Mouse (Mus musculus) heart, embryonic 14.5 days (tissue): ENCODE measurements around the gene Chrna1. TPM values are rescaled to one million over a fixed set of nuclear protein-coding genes. Genes with fewer than 3 reads are reported as not detected.

Experiments
- ATAC-seq: fragments of 200-750 bp; cut with Nextera tagmentation; 2 replicates; pipeline ENCODE4 v1.8.0; 2017; ENCODE audit warnings: low read depth, moderate TSS enrichment; ENCODE audit not compliant: insufficient number of reproducible peaks, insufficient read depth, low FRiP score
- H3K27ac ChIP-seq, 2 experiments: fragments of 200-500 bp in 1 of 2; fragments of 300-500 bp in 1 of 2; sonication (generic) in 1 of 2; replicated peaks in 1 of 2; 2 replicates each; pipeline ENCODE4 v1.5.1; 2012 to 2014; ENCODE audit warnings: low read depth in 2 of 2, low read length in 2 of 2, control low read depth in 1 of 2, mild to moderate bottlenecking in 1 of 2, mixed read lengths in 1 of 2; ENCODE audit not compliant: control insufficient read depth in 1 of 2, insufficient read depth in 1 of 2
- H3K27me3 ChIP-seq: fragments of 300-500 bp; sonication (generic); 2 replicates; pipeline ENCODE4 v1.6.1; 2014; ENCODE audit warnings: mild to moderate bottlenecking, low read length, control low read depth; ENCODE audit not compliant: control insufficient read depth, insufficient read depth
- H3K36me3 ChIP-seq: fragments of 300-500 bp; sonication (generic); 2 replicates; pipeline ENCODE4 v1.6.1; 2014; ENCODE audit warnings: mild to moderate bottlenecking, control low read depth, low read length, mixed read lengths; ENCODE audit not compliant: control insufficient read depth, insufficient read depth
- H3K4me1 ChIP-seq, 2 experiments: fragments of 200-500 bp in 1 of 2; fragments of 300-500 bp in 1 of 2; sonication (generic) in 1 of 2; 2 replicates each; pipeline ENCODE4 v1.6.1; 2012 to 2014; ENCODE audit warnings: low read length in 2 of 2, control low read depth in 1 of 2, mixed read lengths in 1 of 2; ENCODE audit not compliant: control insufficient read depth in 2 of 2, insufficient read depth in 2 of 2
- H3K4me2 ChIP-seq: fragments of 300-500 bp; sonication (generic); 2 replicates; pipeline ENCODE4 v1.6.1; 2014; ENCODE audit warnings: mild to moderate bottlenecking, low read length
- H3K4me3 ChIP-seq, 2 experiments: fragments of 200-500 bp in 1 of 2; fragments of 300-500 bp in 1 of 2; sonication (generic) in 1 of 2; 2 replicates each; pipeline ENCODE4 v1.5.1; 2012 to 2014; ENCODE audit warnings: low read length in 2 of 2, mild to moderate bottlenecking in 2 of 2, control low read depth in 1 of 2, low read depth in 1 of 2, moderate library complexity in 1 of 2; ENCODE audit not compliant: control insufficient read depth in 1 of 2, insufficient read depth in 1 of 2
- H3K9ac ChIP-seq: fragments of 300-500 bp; sonication (generic); 2 replicates; pipeline ENCODE4 v1.6.1; 2014; ENCODE audit warnings: mild to moderate bottlenecking, low read length
- H3K9me3 ChIP-seq: fragments of 300-500 bp; sonication (generic); 2 replicates; pipeline ENCODE4 v1.6.1; 2016; ENCODE audit warnings: low read length, control low read depth; ENCODE audit not compliant: control insufficient read depth
- WGBS: fragments of 180-500 bp; shearing (Covaris S2); extraction: QIAGEN DNeasy Blood & Tissue Kit; methylation state at CpG from one replicate; pipeline ENCODE4 v1.1.7; 2014; 5-methylcytosine and 5-hydroxymethylcytosine counted together
- polyA plus RNA-seq: library from polyadenylated mRNA; unstranded; fragments of >200 nt; fragmentation: Nextera tagmentation; extraction: Ambion mirVana; gene quantifications from 2 replicates; pipeline ENCODE4 v1.2.1, GENCODE M21; 2014

Chrna1 gene
- polyA plus RNA-seq, 1 experiment from 2014 or later, result 0.09 TPM

DNA sequence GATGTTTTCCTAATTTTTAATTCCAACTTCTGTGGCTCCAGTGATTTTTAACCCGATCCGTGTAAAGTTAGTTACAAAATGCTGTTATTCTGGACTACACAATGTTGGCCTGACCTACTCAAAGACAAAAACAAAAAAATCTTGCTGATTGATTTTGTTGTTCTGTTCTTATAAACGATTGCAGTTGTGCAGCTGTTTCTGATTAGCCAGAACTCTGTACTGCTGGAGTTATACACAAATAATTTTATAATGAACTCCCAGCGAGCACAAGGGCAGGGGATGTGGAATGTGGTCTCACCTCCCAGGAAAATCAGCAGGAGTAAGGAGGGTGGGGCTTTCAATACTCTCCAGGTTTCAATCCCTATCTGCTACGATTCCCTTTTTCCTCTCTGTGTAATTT lies 61.2 kb downstream of the Chrna1 start:
- no peaks in the 10 kb centered on the region for H3K9me3 ChIP-seq
- H3K9ac ChIP-seq, result no peak overlapping the region
- 78% methylated on average over 5 of the region's 5 CpGs for WGBS
- no peak overlapping the region for H3K4me3 ChIP-seq
- peaks cover 5 to 14% of the 10 kb centered on the region in 2 experiments for H3K4me1 ChIP-seq
- no peak overlapping the region for H3K4me2 ChIP-seq
- H3K27me3 ChIP-seq, result no peaks in the 10 kb centered on the region
- ATAC-seq, result no peak
- H3K36me3 ChIP-seq, result no peaks in the 10 kb centered on the region
- no peak overlapping the region for H3K27ac ChIP-seq

GRCm38 (mm10) chr2:73518311-73518710 lies 61.8 kb downstream of the Chrna1 start:
- no peaks in the 10 kb centered on the region for H3K27me3 ChIP-seq
- no peak overlapping the region for H3K4me3 ChIP-seq
- H3K4me1 ChIP-seq, result peaks cover 4 to 12% of the 10 kb centered on the region in 2 experiments
- WGBS, result 91% methylated on average over 2 of the region's 2 CpGs
- H3K9me3 ChIP-seq, result no peaks in the 10 kb centered on the region
- H3K27ac ChIP-seq, result no peak overlapping the region
- H3K9ac ChIP-seq, result no peak overlapping the region
- no peaks in the 10 kb centered on the region for H3K36me3 ChIP-seq
- no peak overlapping the region for H3K4me2 ChIP-seq
- no peak for ATAC-seq

DNA sequence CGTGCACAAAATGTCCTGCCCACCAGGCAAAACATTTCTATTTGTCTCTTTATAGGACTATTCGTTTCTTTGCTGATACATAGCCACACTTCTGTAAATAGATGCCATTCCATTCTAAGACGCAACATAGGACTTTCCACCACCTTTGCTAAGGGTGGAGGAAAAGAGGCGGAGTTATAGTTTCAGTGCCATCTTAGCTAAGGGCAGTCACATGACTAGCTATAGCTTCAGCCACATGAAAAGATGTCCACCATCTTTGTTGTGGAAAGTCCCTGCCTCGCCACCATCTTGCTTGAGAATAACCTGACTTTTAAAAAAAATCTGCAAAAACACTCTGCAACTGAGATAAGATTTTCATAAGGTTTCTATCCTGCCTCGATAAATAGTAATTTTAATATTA lies 66.0 kb downstream of the Chrna1 start:
- Histone ChIP-seq H3K36me3 (no peaks in the 10 kb centered on the region), H3K9ac (no peak overlapping the region), H3K4me1 (peaks cover 8% of the 10 kb centered on the region in 2 experiments), H3K9me3 (no peaks in the 10 kb centered on the region), H3K4me3 (no peak overlapping the region), H3K4me2 (no peak overlapping the region), H3K27me3 (no peaks in the 10 kb centered on the region), H3K27ac (no peak overlapping the region)
- 89% methylated on average over 6 of the region's 6 CpGs for WGBS
- no peak for ATAC-seq

Other genes with a start within 250 kb of the Chrna1 start
- 6.0 and 6.9 TPM in 2 replicates for gene Gpr155, start 193.8 kb downstream of the Chrna1 start, polyA plus RNA-seq
- gene Wipf1, start 50.6 kb downstream of the Chrna1 start, polyA plus RNA-seq, result 7.0 and 7.6 TPM in 2 replicates
- gene Chn1, start 195.0 kb upstream of the Chrna1 start, polyA plus RNA-seq, result 30.4 and 36.7 TPM in 2 replicates